In genomic region chr5:139378986-139379629, GRCm38 (mm10) we compare ENCODE assay signal across 9 mouse cellular contexts. TPM values are rescaled to one million over a fixed set of nuclear protein-coding genes. Genes with fewer than 3 reads are reported as not detected.
DNase-seq lines count a peak whose midpoint lies in the region; ATAC-seq lines count a peak whose summit lies in the region.
"Had no signal": no experiment of that assay in that cellular context is flagged by ENCODE, and none has a peak within 500 bp of the region (broad histone marks: within the 10 kb centered on the region; RNA-seq: fewer than 3 reads in every experiment).

No protein-coding gene starts in this region.

- H3K9me3 ChIP-seq in forebrain, embryonic 10.5 days = no peaks in the 10 kb centered on the region
- no peaks in the 10 kb centered on the region for H3K9me3 ChIP-seq in forebrain, embryonic 14.5 days (replicated peaks; ENCODE audit: control insufficient read depth, low read length)
- H3K9me3 ChIP-seq in heart, embryonic 11.5 days (replicated peaks; ENCODE audit: control insufficient read depth, low read length) = no peaks in the 10 kb centered on the region
- H3K9me3 ChIP-seq in kidney, embryonic 14.5 days (ENCODE audit: control insufficient read depth, low read length) = no peaks in the 10 kb centered on the region

- H3K4me2 ChIP-seq in forebrain, embryonic 14.5 days (ENCODE audit: low read length) = no peak overlapping the region
- peak overlapping the region; percentile 88 for H3K4me2 ChIP-seq in heart, embryonic 11.5 days
- no peak overlapping the region for H3K4me2 ChIP-seq in kidney, embryonic 14.5 days (replicated peaks; ENCODE audit: low read depth, low read length)

- peak overlapping the region; percentile 87 for H3K27ac ChIP-seq in forebrain, embryonic 10.5 days
- H3K27ac ChIP-seq in forebrain, embryonic 14.5 days (ENCODE audit: low read depth, low read length) = no peak overlapping the region
- peak overlapping the region; percentile 95 for H3K27ac ChIP-seq in brown adipose tissue, adult 24 weeks (replicated peaks; ENCODE audit: low read depth, low read length)
- H3K27ac ChIP-seq in heart, embryonic 11.5 days (ENCODE audit: low read depth, low read length) = peak overlapping the region; percentile 85
- H3K27ac ChIP-seq in kidney, embryonic 14.5 days (ENCODE audit: low read depth, low read length) = peak overlapping the region; percentile 86

- ATAC-seq in forebrain, embryonic 14.5 days = no peak
- ATAC-seq in heart, embryonic 11.5 days (replicated peaks; ENCODE audit: insufficient number of reproducible peaks, low FRiP score, low TSS enrichment) = 0 out of 2 replicates have a peak, but pooled peaks have one; percentile 16
- ATAC-seq in kidney, embryonic 14.5 days (ENCODE audit: low FRiP score, low TSS enrichment) = no peak
- no peak for ATAC-seq in CD4-positive, CD25-positive, alpha-beta regulatory T cell, adult 4 months

- 75% methylated on average over 21 of the region's 21 CpGs for WGBS in forebrain, embryonic 10.5 days
- 73% methylated on average over 21 of the region's 21 CpGs for WGBS in forebrain, embryonic 14.5 days
- WGBS in heart, embryonic 11.5 days (ENCODE audit: insufficient replicate concordance) = 24% methylated on average over 21 of the region's 21 CpGs
- WGBS in kidney, embryonic 14.5 days = 35% methylated on average over 21 of the region's 21 CpGs

- H3K4me1 ChIP-seq in forebrain, embryonic 10.5 days = peaks cover 54% of the 10 kb centered on the region
- peaks cover 7% of the 10 kb centered on the region for H3K4me1 ChIP-seq in forebrain, embryonic 14.5 days (ENCODE audit: control insufficient read depth, insufficient read depth, low read length)
- H3K4me1 ChIP-seq in brown adipose tissue, adult 24 weeks (ENCODE audit: control insufficient read depth, insufficient read depth, insufficient read length, low read length) = peaks cover 58% of the 10 kb centered on the region
- peaks cover 66% of the 10 kb centered on the region for H3K4me1 ChIP-seq in heart, embryonic 11.5 days (ENCODE audit: control insufficient read depth, insufficient read depth, low read length)
- H3K4me1 ChIP-seq in kidney, embryonic 14.5 days (ENCODE audit: control insufficient read depth, insufficient read depth, low read length) = peaks cover 59% of the 10 kb centered on the region

- H3K27me3 ChIP-seq in forebrain, embryonic 10.5 days (ENCODE audit: poor library complexity, severe bottlenecking) = peaks cover 6% of the 10 kb centered on the region; the same call in 1 of the 2 replicates
- no peaks in the 10 kb centered on the region for H3K27me3 ChIP-seq in forebrain, embryonic 14.5 days (replicated peaks; ENCODE audit: control insufficient read depth, insufficient read depth, low read length)
- no peaks in the 10 kb centered on the region for H3K27me3 ChIP-seq in heart, embryonic 11.5 days (ENCODE audit: control insufficient read depth, insufficient read depth, low read length)
- no peaks in the 10 kb centered on the region for H3K27me3 ChIP-seq in kidney, embryonic 14.5 days (ENCODE audit: control insufficient read depth, insufficient read depth, low read length)
- H3K27me3 ChIP-seq: CH12.LX had no signal

- no peak overlapping the region for H3K9ac ChIP-seq in forebrain, embryonic 14.5 days (ENCODE audit: low read length)
- peak overlapping the region; percentile 58; the same call in 1 of the 2 replicates for H3K9ac ChIP-seq in heart, embryonic 11.5 days (ENCODE audit: low read depth, low read length)
- peak overlapping the region; percentile 31; the same call in 1 of the 2 replicates for H3K9ac ChIP-seq in kidney, embryonic 14.5 days (ENCODE audit: low read depth, low read length)

- 0 out of 2 replicates have a peak overlapping the region, but pooled peaks have one; percentile 2 for H3K4me3 ChIP-seq in forebrain, embryonic 10.5 days
- H3K4me3 ChIP-seq in forebrain, embryonic 14.5 days (ENCODE audit: low read depth, low read length) = no peak overlapping the region
- no peak overlapping the region for H3K4me3 ChIP-seq in brown adipose tissue, adult 24 weeks (ENCODE audit: insufficient read depth, low read depth, low read length)
- H3K4me3 ChIP-seq in heart, embryonic 11.5 days (ENCODE audit: low read depth, low read length) = no peak overlapping the region
- no peak overlapping the region for H3K4me3 ChIP-seq in kidney, embryonic 14.5 days (ENCODE audit: low read length)

- no peak for DNase-seq in forebrain, embryonic 10.5 days (ENCODE audit: extremely low spot score, low spot score)
- DNase-seq in forebrain, embryonic 14.5 days (ENCODE audit: low spot score) = no peak
- peak; percentile 95 for DNase-seq in lung, postnatal 10 days
- DNase-seq in testis, postnatal 10 days (ENCODE audit: low spot score) = peak; percentile 76

- no peaks in the 10 kb centered on the region; the same call in 1 of the 2 replicates for H3K36me3 ChIP-seq in forebrain, embryonic 10.5 days (replicated peaks)
- H3K36me3 ChIP-seq in forebrain, embryonic 14.5 days (ENCODE audit: control insufficient read depth, insufficient read depth, low read length) = no peaks in the 10 kb centered on the region
- no peaks in the 10 kb centered on the region for H3K36me3 ChIP-seq in heart, embryonic 11.5 days (ENCODE audit: control insufficient read depth, insufficient read depth, low read length)
- no peaks in the 10 kb centered on the region for H3K36me3 ChIP-seq in kidney, embryonic 14.5 days (ENCODE audit: control insufficient read depth, insufficient read depth, low read length)

RNA-seq across cellular contexts. Expression of gene Gpr146, which starts 1.6 kb away (rescaled TPM):
- polyA plus RNA-seq in forebrain, embryonic 10.5 days (2016; fragmentation: Nextera tagmentation; extraction: Ambion mirVana) = 1.6 and 1.8 TPM in 2 replicates
- polyA plus RNA-seq in forebrain, embryonic 14.5 days (2014; fragmentation: Nextera tagmentation; extraction: Ambion mirVana) = 0.85 and 0.93 TPM in 2 replicates
- polyA plus RNA-seq in brown adipose tissue, adult 24 weeks (2012; ENCODE audit: insufficient read depth, insufficient read length, missing spikeins) = 18.1 and 19.7 TPM in 2 replicates
- polyA plus RNA-seq in heart, embryonic 11.5 days (2014; fragmentation: Nextera tagmentation; extraction: Ambion mirVana) = 7.2 and 7.5 TPM in 2 replicates
- polyA plus RNA-seq in kidney, embryonic 14.5 days (2014; fragmentation: Nextera tagmentation; extraction: Ambion mirVana) = 2.7 and 3.1 TPM in 2 replicates
- 10 to 100 TPM in 1 of 2 experiments, 1 to 10 TPM in 1; 8.1 to 11.3 TPM for polyA plus RNA-seq in CD4-positive, CD25-positive, alpha-beta regulatory T cell, adult 4 months (2017; shearing (Covaris generic))

RNA-seq across cellular contexts. Expression of gene C130050O18Rik, which starts 26.0 kb away (rescaled TPM):
- 0.15 and 0.34 TPM in 2 replicates for polyA plus RNA-seq in forebrain, embryonic 10.5 days (2016; fragmentation: Nextera tagmentation; extraction: Ambion mirVana)
- polyA plus RNA-seq in forebrain, embryonic 14.5 days (2014; fragmentation: Nextera tagmentation; extraction: Ambion mirVana) = 0.18 TPM in 1 of 2 replicates, not detected in the other
- 1.3 TPM in 1 of 2 replicates, not detected in the other for polyA plus RNA-seq in brown adipose tissue, adult 24 weeks (2012; ENCODE audit: insufficient read depth, insufficient read length, missing spikeins)
- polyA plus RNA-seq in heart, embryonic 11.5 days (2014; fragmentation: Nextera tagmentation; extraction: Ambion mirVana) = 0.17 and 0.21 TPM in 2 replicates
- 0.47 and 0.77 TPM in 2 replicates for polyA plus RNA-seq in kidney, embryonic 14.5 days (2014; fragmentation: Nextera tagmentation; extraction: Ambion mirVana)
- polyA plus RNA-seq in CD4-positive, CD25-positive, alpha-beta regulatory T cell, adult 4 months (2017; shearing (Covaris generic)) = not detected

RNA-seq across cellular contexts. Expression of gene Cyp2w1, which starts 26.7 kb away (rescaled TPM):
- not detected in 2 replicates for polyA plus RNA-seq in forebrain, embryonic 10.5 days (2016; fragmentation: Nextera tagmentation; extraction: Ambion mirVana)
- polyA plus RNA-seq in forebrain, embryonic 14.5 days (2014; fragmentation: Nextera tagmentation; extraction: Ambion mirVana) = not detected in 2 replicates
- polyA plus RNA-seq in brown adipose tissue, adult 24 weeks (2012; ENCODE audit: insufficient read depth, insufficient read length, missing spikeins) = not detected in 2 replicates
- polyA plus RNA-seq in heart, embryonic 11.5 days (2014; fragmentation: Nextera tagmentation; extraction: Ambion mirVana) = not detected in 2 replicates
- not detected in 2 replicates for polyA plus RNA-seq in kidney, embryonic 14.5 days (2014; fragmentation: Nextera tagmentation; extraction: Ambion mirVana)
- not detected for polyA plus RNA-seq in CD4-positive, CD25-positive, alpha-beta regulatory T cell, adult 4 months (2017; shearing (Covaris generic))

RNA-seq across cellular contexts. Expression of gene Cox19, which starts 27.9 kb away (rescaled TPM):
- 119 and 120 TPM in 2 replicates for polyA plus RNA-seq in forebrain, embryonic 10.5 days (2016; fragmentation: Nextera tagmentation; extraction: Ambion mirVana)
- 127 and 155 TPM in 2 replicates for polyA plus RNA-seq in forebrain, embryonic 14.5 days (2014; fragmentation: Nextera tagmentation; extraction: Ambion mirVana)
- polyA plus RNA-seq in brown adipose tissue, adult 24 weeks (2012; ENCODE audit: insufficient read depth, insufficient read length, missing spikeins) = 250 and 278 TPM in 2 replicates
- polyA plus RNA-seq in heart, embryonic 11.5 days (2014; fragmentation: Nextera tagmentation; extraction: Ambion mirVana) = 85.3 and 95.2 TPM in 2 replicates
- polyA plus RNA-seq in kidney, embryonic 14.5 days (2014; fragmentation: Nextera tagmentation; extraction: Ambion mirVana) = 105 and 119 TPM in 2 replicates
- polyA plus RNA-seq in CD4-positive, CD25-positive, alpha-beta regulatory T cell, adult 4 months (2017; shearing (Covaris generic)) = 10 to 100 TPM; 49.9 to 52.2 TPM

RNA-seq across cellular contexts. Expression of gene Gper1, which starts 43.8 kb away (rescaled TPM):
- 0.44 and 0.50 TPM in 2 replicates for polyA plus RNA-seq in forebrain, embryonic 10.5 days (2016; fragmentation: Nextera tagmentation; extraction: Ambion mirVana)
- 10.0 and 10.2 TPM in 2 replicates for polyA plus RNA-seq in forebrain, embryonic 14.5 days (2014; fragmentation: Nextera tagmentation; extraction: Ambion mirVana)
- 1.8 TPM in 1 of 2 replicates, not detected in the other for polyA plus RNA-seq in brown adipose tissue, adult 24 weeks (2012; ENCODE audit: insufficient read depth, insufficient read length, missing spikeins)
- 0.57 and 0.72 TPM in 2 replicates for polyA plus RNA-seq in heart, embryonic 11.5 days (2014; fragmentation: Nextera tagmentation; extraction: Ambion mirVana)
- polyA plus RNA-seq in kidney, embryonic 14.5 days (2014; fragmentation: Nextera tagmentation; extraction: Ambion mirVana) = 2.6 and 3.4 TPM in 2 replicates
- not detected for polyA plus RNA-seq in CD4-positive, CD25-positive, alpha-beta regulatory T cell, adult 4 months (2017; shearing (Covaris generic))

Comparison
In these comparisons a context has a peak if more than half of its experiments do, and no peak if none do; other contexts are left out.
1. DNase-seq: peak in lung, postnatal 10 days (single experiment) and testis, postnatal 10 days (single experiment); none in forebrain, embryonic 10.5 days (single experiment) and forebrain, embryonic 14.5 days (single experiment).